Mouse (Mus musculus) ES-Bruce4 (cell line): ENCODE measurements around the gene B3glct. TPM values are rescaled to one million over a fixed set of nuclear protein-coding genes. Genes with fewer than 3 reads are reported as not detected.

ENCODE experiments used
- H3K27ac ChIP-seq: 2 replicates; pipeline ENCODE4 v1.5.1; 2012; ENCODE audit warnings: low read length, inconsistent platforms; ENCODE audit not compliant: insufficient read depth
- H3K27me3 ChIP-seq: 2 replicates; pipeline ENCODE4 v1.6.1; 2012; ENCODE audit warnings: mild to moderate bottlenecking, low read length, inconsistent platforms; ENCODE audit not compliant: control insufficient read depth, poor library complexity, insufficient read depth, severe bottlenecking
- H3K36me3 ChIP-seq: 2 replicates; pipeline ENCODE4 v1.6.1; 2012; ENCODE audit warnings: inconsistent platforms, mild to moderate bottlenecking, low read length, moderate library complexity; ENCODE audit not compliant: control insufficient read depth, poor library complexity, insufficient read depth, severe bottlenecking
- H3K4me1 ChIP-seq: one replicate; pipeline ENCODE4 v1.8.1; 2011; ENCODE audit warnings: low read length; ENCODE audit not compliant: control insufficient read depth, insufficient read depth
- H3K4me3 ChIP-seq: 2 replicates; pipeline ENCODE4 v1.5.1; 2011; ENCODE audit warnings: low read depth, mild to moderate bottlenecking, low read length
- H3K9ac ChIP-seq: 2 replicates; pipeline ENCODE4 v1.6.1; 2012; ENCODE audit warnings: low read depth, mild to moderate bottlenecking, inconsistent platforms; ENCODE audit not compliant: poor library complexity, severe bottlenecking
- H3K9me3 ChIP-seq: replicated peaks from 2 replicates; pipeline ENCODE4 v1.6.1; 2012; ENCODE audit warnings: mild to moderate bottlenecking, low read length, inconsistent platforms; ENCODE audit not compliant: control insufficient read depth, poor library complexity, insufficient read depth, severe bottlenecking
- CTCF ChIP-seq: IDR thresholded peaks from one replicate; pipeline ENCODE4 v1.8.1; 2011; ENCODE audit warnings: low read depth, low read length
- EP300 ChIP-seq: IDR thresholded peaks from 2 replicates; pipeline ENCODE4 v1.6.1; 2011; ENCODE audit warnings: low read depth, low read length; ENCODE audit not compliant: insufficient read depth
- POLR2A ChIP-seq: IDR thresholded peaks from one replicate; pipeline ENCODE4 v1.8.1; 2011; ENCODE audit warnings: low read length; ENCODE audit not compliant: insufficient read depth
- polyA plus RNA-seq: library from polyadenylated mRNA; stranded (reverse); fragments of >200 nt; gene quantifications from 2 replicates; pipeline ENCODE4 v1.2.4, GENCODE M21; 2011; ENCODE audit warnings: low read depth; ENCODE audit not compliant: missing spikeins, insufficient read depth, insufficient read length

B3glct gene
- polyA plus RNA-seq, 1 experiment = 18.5 TPM

DNA sequence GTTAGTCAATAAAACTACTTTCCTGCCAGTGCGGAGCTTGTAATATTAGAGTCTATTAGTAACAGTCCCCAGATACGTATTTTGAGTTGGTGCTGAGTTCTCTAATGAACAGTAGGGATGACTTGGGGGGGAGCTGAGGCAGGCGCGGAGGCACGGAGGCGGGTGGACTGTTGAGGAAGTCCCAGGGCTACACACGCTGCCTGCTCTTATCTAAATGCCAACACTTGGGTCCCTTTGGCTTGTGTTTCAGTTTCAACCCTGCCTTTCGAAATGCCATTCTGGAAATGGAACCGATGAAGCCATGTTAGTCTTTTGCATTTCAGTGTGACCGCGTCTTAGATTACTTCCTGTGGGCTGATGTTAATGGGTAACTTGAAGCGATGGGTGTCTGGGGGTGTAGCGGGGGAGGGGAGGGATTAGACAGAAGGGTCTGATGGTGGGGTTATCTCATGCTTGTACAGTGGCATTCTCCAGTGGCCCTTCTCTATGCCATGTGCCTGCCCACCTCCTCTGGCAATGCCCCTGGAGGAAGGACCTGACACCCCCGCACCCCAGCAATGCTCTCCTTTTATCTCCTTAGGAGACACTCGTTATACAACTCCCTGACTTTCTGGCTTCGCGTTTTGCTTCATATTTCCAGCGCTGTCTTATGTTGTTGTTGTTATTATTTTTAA lies 17.2 kb downstream of the B3glct start:
- Histone ChIP-seq H3K4me1 (no peaks in the 10 kb centered on the region), H3K27ac (no peak overlapping the region), H3K27me3 (no peaks in the 10 kb centered on the region), H3K9ac (no peak overlapping the region), H3K9me3 (no peaks in the 10 kb centered on the region), H3K4me3 (no peak overlapping the region), H3K36me3 (no peaks in the 10 kb centered on the region)
- TF ChIP-seq CTCF (no peak), EP300 (no peak), POLR2A (no peak)

DNA sequence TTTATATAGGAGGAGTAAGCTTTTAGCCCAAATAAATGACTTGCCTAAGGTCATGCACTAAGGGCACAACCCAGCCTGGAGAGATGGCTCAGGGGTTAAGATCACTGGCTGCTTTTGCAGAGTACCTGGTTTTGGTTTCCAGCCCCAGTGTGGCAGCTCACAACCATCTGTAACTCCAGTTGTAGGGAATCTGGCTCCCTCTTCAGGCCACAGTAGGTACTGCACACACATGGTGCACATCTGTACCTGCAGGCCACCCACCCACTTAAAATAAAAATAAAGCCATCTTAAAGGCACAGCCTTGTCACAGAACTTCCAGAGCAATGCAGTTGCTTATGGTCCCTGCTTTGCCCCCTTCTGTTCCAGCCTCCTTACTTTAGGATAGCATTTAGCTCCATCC lies 24.7 kb downstream of the B3glct start:
- Histone ChIP-seq H3K36me3 (no peaks in the 10 kb centered on the region), H3K4me3 (no peak overlapping the region), H3K27ac (no peak overlapping the region), H3K9me3 (no peaks in the 10 kb centered on the region), H3K4me1 (no peaks in the 10 kb centered on the region), H3K27me3 (no peaks in the 10 kb centered on the region), H3K9ac (no peak overlapping the region)
- TF ChIP-seq EP300 = no peak
- TF ChIP-seq CTCF = peak; percentile 45

GRCm38 (mm10) chr5:149711545-149711944 lies 33.5 kb downstream of the B3glct start:
- H3K27ac ChIP-seq = no peak overlapping the region
- TF ChIP-seq CTCF (peak; percentile 24), EP300 (no peak)
- no peaks in the 10 kb centered on the region for H3K4me1 ChIP-seq
- H3K36me3 ChIP-seq = no peaks in the 10 kb centered on the region
- no peak overlapping the region for H3K4me3 ChIP-seq
- H3K9ac ChIP-seq = no peak overlapping the region
- no peaks in the 10 kb centered on the region for H3K27me3 ChIP-seq
- peaks cover 4% of the 10 kb centered on the region; the same call in 1 of the 2 replicates for H3K9me3 ChIP-seq

DNA sequence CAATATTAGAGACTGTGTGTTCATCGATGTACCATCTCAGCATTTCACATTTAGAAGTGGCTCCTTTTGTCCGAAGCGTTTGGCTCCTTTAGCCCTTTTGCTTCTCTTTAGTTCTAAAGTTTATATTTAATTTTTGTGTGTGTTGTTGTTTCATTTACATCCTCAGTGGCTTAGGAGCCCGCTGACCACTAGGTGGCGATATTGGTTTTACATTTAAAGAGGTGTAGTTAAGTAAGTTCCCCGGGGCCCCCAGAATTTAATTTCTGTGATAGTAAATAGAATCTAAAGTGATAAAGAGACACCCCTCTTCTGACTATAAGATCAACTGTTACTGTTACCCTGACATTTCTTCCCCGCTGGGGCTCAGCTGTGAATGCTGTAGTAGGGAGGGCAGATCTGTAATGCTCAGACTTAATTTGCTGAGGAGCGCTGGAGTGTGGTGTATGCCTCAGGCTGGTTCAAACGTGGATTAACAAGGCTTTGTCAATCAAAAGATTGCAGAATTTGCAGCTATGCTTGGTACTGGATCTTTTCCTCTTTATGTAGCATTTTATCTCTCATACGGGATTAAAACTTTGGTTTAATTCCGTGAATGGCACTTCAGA lies 35.2 kb downstream of the B3glct start:
- no peak for TF ChIP-seq CTCF
- no peak for TF ChIP-seq POLR2A
- no peak for TF ChIP-seq EP300
- Histone ChIP-seq H3K36me3 (no peaks in the 10 kb centered on the region), H3K27ac (no peak overlapping the region), H3K27me3 (no peaks in the 10 kb centered on the region), H3K9me3 (peaks cover 4% of the 10 kb centered on the region; the same call in 1 of the 2 replicates), H3K9ac (no peak overlapping the region), H3K4me1 (no peaks in the 10 kb centered on the region), H3K4me3 (no peak overlapping the region)

DNA sequence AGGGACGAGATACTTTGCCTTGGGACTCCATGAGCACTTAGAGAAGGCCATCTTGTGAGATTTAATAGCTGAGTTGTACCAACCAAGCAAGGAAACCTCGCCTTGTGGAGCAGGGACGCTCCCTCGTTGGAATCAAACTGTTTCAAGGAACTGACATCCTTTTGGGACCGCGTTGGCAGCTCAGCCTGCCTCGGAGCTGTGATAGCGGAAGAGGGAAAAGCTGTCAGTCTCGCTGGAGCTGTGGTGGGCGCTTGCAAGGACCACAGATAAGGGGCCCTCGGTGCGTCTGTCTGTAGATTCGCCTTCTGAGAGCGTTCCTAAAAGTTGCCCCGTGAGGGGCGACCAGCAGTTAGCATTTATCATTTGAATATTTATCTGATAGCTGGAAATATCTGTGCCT lies 35.8 kb downstream of the B3glct start:
- no peak overlapping the region for H3K9ac ChIP-seq
- no peak for TF ChIP-seq POLR2A
- TF ChIP-seq CTCF = no peak
- TF ChIP-seq EP300 = no peak
- no peaks in the 10 kb centered on the region for H3K27me3 ChIP-seq
- no peak overlapping the region for H3K27ac ChIP-seq
- H3K9me3 ChIP-seq = peaks cover 2% of the 10 kb centered on the region; the same call in 1 of the 2 replicates
- no peaks in the 10 kb centered on the region for H3K36me3 ChIP-seq
- H3K4me1 ChIP-seq = no peaks in the 10 kb centered on the region
- no peak overlapping the region for H3K4me3 ChIP-seq

DNA sequence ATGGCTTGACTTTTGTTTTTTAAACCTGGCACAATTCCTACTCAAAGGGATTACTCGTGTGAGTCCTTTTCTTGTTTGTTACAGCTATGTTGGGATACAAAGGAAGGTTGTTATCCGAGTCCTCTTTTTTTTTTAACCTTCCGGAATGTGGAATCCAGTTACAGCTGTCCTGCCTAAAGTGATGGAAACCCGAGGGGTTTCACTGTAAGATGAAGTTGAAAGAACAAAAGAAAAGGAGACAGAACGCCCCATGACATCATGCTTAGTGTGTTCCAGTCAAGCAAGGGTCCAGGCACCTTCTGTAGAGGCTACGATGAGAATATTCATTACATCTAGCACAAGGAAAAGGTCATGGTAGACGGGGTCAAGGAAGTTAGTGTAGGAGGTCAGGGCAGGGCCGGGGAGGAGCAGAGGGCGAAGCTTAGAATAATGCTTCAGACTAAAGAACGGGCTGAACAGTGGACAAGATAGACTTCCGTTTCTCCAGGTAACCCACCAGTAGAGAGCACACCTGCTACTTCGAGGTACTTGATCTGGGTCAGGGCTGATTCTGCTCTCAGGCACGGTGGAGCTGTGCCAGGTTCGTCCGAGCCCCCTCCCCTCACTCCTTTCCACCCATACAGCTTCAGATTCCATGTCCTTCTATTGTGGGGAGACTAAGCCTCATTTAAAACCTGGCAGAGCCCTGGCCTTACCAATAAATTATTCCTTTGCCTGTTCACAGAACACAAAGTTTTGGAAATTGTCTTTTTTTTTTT lies 37.7 kb downstream of the B3glct start:
- TF ChIP-seq EP300 (no peak), POLR2A (no peak), CTCF (no peak)
- Histone ChIP-seq H3K9ac (no peak overlapping the region), H3K36me3 (no peaks in the 10 kb centered on the region), H3K4me3 (0 out of 2 replicates have a peak overlapping the region, but pooled peaks have one; percentile 25), H3K9me3 (no peaks in the 10 kb centered on the region), H3K27me3 (no peaks in the 10 kb centered on the region), H3K27ac (0 out of 2 replicates have a peak overlapping the region, but pooled peaks have one; percentile 12), H3K4me1 (no peaks in the 10 kb centered on the region)
